In genomic region chr2:76076838-76077237, GRCm38 (mm10) we compare ENCODE assay signal across 17 mouse cellular contexts.
"Had no signal": no experiment of that assay in that cellular context is flagged by ENCODE, and none has a peak within 500 bp of the region (broad histone marks: within the 10 kb centered on the region; RNA-seq: fewer than 3 reads in every experiment).

No protein-coding gene starts in this region.

- H3K9me3 ChIP-seq: intestine, embryonic 15.5 days; liver, embryonic 13.5 days; midbrain, embryonic 10.5 days; midbrain, embryonic 13.5 days; neural tube, embryonic 13.5 days; stomach, embryonic 15.5 days had no signal

- H3K4me2 ChIP-seq: intestine, embryonic 15.5 days; liver, embryonic 13.5 days; lung, embryonic 14.5 days; midbrain, embryonic 13.5 days; neural tube, embryonic 13.5 days; stomach, embryonic 15.5 days had no signal

- H3K27me3 ChIP-seq: intestine, embryonic 15.5 days; liver, embryonic 13.5 days; midbrain, embryonic 13.5 days; neural tube, embryonic 13.5 days; stomach, embryonic 15.5 days had no signal

- H3K4me3 ChIP-seq: intestine, embryonic 15.5 days; liver, embryonic 13.5 days; midbrain, embryonic 10.5 days; midbrain, embryonic 13.5 days; myocyte; neural tube, embryonic 13.5 days; stomach, embryonic 15.5 days had no signal

- H3K4me1 ChIP-seq: intestine, embryonic 15.5 days; liver, embryonic 13.5 days; midbrain, embryonic 10.5 days; midbrain, embryonic 13.5 days; stomach, embryonic 15.5 days had no signal

- DNase-seq: kidney, adult 11 months; kidney, adult 9 months; liver, embryonic 13.5 days; lung, embryonic 14.5 days; retina, postnatal 1 day; right cerebral cortex, postnatal 25 days; spleen, adult 18-20 months; thymus, postnatal 25 days had no signal

- H3K27ac ChIP-seq: intestine, embryonic 15.5 days; liver, embryonic 13.5 days; macrophage; midbrain, embryonic 10.5 days; midbrain, embryonic 13.5 days; neural tube, embryonic 13.5 days; stomach, embryonic 15.5 days had no signal

- ATAC-seq: intestine, embryonic 15.5 days; lung, postnatal 0 days; midbrain, embryonic 13.5 days; midbrain, embryonic 16.5 days had no signal

- H3K36me3 ChIP-seq: intestine, embryonic 15.5 days; liver, embryonic 13.5 days; midbrain, embryonic 10.5 days; midbrain, embryonic 13.5 days; neural tube, embryonic 13.5 days; stomach, embryonic 15.5 days had no signal

- H3K9ac ChIP-seq: intestine, embryonic 15.5 days; liver, embryonic 13.5 days; lung, embryonic 14.5 days; midbrain, embryonic 13.5 days; neural tube, embryonic 13.5 days; stomach, embryonic 15.5 days had no signal
